Mouse (Mus musculus) ovary, postnatal 14 days (tissue): ENCODE measurements at regions not wholly inside any gene's neighbourhood (a gene's known extent, or its start where the extent isn't known, plus 50 kb on each side); places are given as distances from the start of the nearest gene placed in this dataset.

Experiments used
- DNase-seq: peaks from one replicate; pipeline ENCODE4 v3.0.0; 2022; ENCODE audit warnings: low spot score

DNA sequence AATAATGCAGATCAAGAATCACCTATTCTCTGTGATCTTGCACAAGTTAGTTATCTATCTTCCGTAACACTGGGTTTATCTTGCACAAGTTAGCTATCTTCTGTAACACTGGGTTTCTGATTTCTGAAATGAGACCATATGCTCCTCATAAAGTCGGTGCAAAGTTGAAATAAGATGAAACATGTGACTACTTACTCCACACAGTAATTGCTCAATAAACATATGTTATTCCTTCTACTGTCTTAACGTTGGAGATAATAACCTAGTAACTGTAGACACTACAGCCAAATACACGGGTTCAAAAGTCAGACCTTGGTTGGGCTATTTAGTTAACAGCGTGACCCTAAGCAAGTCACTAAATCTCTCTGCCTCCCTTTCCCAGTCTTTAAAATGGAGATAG lies 65.8 kb upstream of the Atp11b start:
- no peak for DNase-seq

DNA sequence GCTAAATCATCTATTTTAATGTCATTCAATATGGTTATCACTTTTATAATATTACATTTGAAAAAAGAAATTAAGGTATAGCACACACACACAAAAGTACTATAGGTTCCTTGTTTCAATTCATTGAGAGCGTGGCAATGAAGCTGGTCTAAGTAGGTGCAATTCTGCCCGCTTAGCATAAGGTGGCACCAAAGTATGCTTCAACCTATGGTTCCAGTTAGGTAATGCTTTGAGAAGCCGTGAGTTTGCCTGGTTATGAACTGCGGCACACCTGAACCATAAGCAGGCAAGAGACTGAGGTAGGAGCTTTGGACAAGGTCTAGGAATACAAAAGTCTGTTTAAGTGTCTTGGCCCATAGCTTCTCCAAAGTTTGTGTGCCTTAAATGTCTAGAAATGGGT lies 65.1 kb upstream of the Atp11b start:
- peak; percentile 3 for DNase-seq

DNA sequence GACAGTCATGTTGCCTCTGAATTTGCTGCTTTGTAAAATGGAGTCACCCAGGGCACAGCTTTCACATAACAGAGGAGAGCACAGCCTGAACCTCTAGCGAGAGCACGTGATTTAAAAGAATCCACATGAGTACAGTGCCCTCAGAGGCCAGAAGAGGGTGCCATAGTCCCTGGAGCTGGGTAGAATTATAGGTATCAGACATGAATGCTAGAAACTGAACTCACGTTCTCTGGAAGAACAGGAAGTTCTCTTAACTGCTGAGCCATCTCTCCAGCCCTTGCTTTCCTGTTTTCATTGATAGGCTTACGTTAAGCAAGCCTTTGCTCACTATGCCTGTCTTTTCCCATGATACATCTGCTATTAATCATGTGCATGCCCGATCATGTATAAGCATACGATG lies 60.9 kb upstream of the Atp11b start:
- DNase-seq, result peak; percentile 55

DNA sequence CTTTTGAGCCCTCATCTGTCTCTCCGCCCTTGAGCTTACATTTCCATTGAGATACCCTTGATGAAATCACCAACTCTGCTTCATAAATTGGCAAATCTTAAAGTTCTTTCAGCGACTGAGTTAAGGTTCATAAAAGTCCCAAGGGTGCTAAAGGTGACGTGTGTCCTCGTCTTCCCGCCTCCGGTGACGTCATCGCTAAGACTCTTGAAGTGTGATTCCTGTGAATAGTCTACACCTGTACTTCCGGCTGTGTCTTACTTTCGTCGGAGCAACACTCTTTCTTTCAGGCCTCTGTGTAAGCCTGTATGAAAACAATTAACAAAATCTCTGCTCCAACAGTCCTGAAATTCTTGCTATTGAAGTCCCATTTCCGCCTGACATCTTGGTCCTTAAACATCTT lies 60.4 kb upstream of the Atp11b start:
- DNase-seq, result no peak

DNA sequence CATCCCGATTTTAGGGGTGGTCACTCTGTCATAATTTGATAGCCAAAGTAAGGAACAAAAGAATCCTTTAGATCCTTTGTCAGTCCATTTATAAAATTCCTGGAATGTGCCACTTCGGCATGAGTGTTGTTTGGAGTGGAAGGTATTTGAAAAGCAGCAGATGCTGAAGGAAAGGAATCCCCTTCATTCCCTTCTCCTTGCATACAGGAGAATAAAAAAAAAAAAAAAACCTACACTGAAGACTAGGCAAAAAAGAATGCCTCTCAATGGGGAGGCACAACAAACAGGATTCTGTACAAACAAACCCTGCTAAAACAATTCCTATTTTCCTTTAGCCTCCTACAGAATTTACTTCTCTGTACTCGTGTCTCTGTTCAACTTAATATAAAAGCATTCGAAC lies 59.7 kb upstream of the Atp11b start:
- DNase-seq, result no peak

DNA sequence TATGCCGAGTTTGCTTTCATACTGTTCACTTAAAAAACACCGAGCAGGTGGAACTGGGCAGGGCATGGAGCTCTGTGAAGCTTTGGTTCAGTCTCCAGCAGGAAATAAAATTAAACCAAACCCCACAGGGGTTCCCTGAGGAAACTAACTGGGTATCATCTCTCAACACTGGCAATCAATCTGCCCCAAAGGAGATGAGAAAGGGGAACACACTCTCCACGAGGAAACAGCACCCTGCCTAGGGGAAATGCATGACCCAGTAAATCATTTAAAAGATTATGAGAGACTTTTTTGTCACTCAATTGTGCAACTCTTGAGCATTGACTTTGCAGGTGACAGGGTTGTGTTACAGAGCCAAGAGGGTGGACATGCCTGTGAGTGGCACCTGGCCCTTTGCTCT lies 58.0 kb upstream of the Atp11b start:
- DNase-seq, result no peak

DNA sequence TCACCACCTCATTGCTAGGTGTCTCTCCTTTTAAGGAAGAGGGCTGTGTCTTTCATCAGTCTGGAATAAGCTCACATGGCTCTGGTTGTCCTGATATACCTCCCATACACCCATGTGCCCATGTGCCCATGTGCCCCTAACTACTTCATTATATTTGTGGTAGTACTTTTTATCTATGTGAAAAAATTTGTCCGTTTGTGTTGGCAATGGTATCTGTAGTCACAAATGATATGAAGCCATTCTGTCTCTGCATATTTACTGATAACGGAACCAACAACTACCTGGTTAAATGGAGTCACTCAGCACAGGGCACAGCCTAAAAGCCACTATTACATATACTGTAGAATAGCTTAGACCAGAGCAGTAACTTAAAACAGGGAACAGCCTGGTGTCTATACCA lies 54.6 kb upstream of the Atp11b start:
- no peak for DNase-seq

DNA sequence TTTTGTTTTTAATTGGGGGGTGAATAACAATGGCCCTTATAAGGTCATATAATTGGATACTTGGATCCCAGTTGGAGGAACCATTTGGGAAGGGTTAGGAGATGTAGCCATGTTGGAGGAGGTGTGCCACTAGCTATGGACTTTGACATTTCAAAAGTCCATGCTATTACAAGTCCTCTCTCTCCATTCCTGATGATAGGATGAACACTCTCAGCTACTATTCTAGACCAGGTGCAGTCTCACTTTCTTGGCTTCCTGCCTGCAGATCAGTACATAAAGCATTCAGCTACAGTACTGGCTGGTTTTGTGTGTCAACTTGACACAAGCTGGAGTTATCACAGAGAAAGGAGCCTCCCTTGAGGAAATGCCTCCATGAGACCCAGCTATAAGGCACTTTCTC lies 53.9 kb upstream of the Atp11b start:
- DNase-seq, result no peak

DNA sequence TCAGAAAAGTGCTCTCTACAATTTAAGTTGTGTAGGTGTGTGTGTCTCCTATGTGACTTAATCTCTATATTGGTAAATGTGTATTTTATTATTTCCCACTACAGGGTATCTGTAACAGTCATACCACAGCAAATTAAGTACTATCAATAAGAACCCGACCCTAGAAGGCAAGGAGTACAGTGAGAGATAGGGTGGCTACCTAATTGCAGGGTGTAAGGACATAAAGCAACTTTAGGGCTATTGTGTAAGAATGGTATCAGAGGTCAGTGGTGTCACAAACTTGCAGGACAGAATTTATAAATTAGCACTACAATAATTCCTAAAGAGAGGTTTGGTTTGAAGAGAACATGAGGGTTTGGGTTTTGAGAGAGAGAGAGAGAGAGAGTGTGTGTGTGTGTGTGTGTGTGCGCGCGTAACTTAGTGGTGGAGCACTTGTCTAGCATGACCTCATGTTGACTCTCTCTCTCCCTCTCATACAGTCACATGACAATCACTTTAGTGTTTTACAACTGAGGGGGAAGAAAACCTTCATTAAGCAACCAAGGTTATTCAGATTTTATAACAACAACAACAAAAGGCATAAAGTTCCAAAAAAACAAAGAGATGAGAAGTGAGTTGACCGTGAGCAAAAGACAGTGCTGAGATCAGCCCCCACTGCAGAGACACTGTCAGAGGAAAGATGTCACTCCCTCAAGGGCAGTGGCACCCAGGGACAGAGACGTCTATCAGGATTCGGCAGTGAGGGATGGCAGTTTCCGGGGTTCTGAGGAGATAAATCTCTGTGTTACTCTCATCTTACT lies 50.2 kb upstream of the Atp11b start:
- no peak for DNase-seq
